Mouse (Mus musculus): ENCODE measurements around the gene Fbxl17.

DNA sequence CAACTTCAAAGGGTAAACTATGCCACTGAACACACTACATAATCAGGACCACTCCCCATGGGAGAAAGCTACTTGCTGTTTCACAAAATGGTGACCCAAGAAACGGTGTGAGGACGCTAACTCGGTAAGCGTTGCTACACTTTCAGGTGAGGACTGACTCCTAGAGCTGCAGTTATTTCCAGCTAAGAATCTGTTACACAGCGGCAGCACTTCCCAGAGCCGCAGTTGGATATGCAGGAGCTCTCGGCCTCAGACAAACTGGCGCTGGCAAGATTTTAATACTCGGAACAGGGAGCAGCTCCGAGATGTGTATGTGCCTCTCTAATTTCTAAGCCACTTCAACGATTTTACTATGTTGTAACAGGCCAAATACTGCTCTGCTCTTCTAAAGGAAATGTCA, 157.4 kb downstream of the Fbxl17 start:
- TF ChIP-seq EP300 (IDR thresholded peaks at IDR 0.05; ENCODE audit: low read depth) (no peak), CTCF (IDR thresholded peaks at IDR 0.05; ENCODE audit: low read depth) (no peak)
